Mouse (Mus musculus): ENCODE measurements around the gene Dazap2.
"Not testable (repeated sequence)": the region's sequence is repeated elsewhere in the genome, so short reads cannot be mapped to it uniquely, and the experiment has no call there.

The Dazap2 gene

DNA sequence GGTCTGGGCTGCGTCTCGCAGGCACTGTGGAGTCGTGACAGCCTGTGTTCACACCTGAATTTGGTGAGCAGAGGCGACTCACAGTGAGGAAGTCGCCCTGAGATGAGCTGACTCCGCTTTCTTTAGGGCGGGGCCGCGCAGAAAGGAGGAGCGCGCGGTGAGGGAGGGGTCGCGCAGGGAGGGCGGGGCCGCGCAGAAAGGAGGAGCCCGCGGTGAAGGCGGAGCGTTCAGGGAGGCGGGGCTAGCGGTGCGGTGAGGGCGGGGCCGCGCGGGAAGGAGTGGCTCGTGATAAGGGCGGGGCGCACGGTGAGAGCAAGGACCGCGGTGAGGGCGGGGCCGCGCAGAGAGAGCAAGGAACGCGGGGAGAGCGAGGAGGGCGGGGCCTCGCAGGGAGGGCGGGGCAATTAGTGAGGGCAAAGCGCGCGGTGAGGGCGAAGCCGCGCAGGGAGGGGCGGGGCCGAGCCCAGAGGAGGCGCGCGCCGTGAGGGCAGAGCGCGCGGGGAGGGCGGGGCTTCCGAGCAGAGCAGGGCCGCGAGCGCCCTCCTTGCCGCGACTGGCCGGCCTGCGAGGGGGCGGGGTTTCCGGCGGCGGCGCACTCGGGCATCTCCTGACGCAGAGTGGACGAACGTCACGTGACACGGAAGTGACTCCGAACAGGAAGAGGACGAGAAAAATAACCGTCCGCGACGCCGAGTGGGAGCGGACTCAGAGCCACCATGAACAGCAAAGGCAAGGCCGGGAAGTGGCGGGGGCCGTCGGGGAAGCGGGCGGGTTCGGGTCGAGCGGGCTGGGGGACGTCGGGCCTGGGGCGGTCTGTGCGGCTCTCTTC lies at the start of gene Dazap2:
TSS of gene Dazap2 (plus strand) at position 354 of the 829 bp plus-strand sequence.
- peak; percentile 99 for DNase-seq (ENCODE audit: low spot score)

DNA sequence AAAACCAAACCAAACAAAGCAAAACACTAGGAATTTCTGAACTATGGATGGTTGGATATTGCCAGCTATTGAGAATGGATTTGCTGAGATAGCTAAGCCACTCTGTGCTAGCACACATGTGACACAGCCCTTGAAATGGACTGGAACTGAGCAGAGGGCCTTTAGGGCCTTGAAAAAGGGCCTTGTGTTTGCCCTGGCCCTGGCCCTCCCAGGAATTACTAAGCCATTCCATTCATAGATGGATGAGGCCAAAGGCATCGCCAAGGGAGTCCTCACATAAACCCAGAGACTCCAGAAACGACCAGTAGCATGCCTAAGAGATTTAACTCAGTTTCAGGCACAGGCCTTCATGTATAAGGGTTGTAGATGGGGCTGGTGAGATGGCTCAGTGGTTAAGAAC lies 48.6 kb upstream of the Dazap2 start:
- DNase-seq (ENCODE audit: low spot score), result no peak

- no peak for DNase-seq (ENCODE audit: low spot score)
Observed at GRCm38 (mm10) chr15:100569239-100569638, 45.9 kb upstream of the Dazap2 start.

GRCm38 (mm10) chr15:100573946-100574345 lies 41.2 kb upstream of the Dazap2 start:
- DNase-seq (ENCODE audit: low spot score), result peak; percentile 87

DNA sequence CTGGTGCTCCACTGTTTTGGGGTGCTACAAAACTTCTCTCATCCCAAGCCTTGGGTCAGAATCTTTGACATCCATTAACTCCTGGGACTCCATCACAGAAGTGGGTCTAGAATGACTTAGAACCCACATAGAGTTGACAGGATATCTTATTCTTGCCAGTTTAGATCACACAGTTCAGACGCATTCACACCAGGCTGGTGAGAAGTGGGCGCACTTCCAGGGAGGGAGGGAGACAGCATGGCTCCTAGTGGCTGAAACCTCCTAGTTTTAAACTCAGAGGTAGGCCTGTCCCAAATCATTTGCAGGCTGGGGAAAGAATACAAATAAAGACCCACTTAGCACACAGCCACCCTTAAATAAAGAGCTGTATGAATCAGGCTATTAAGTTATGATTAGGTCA lies 40.8 kb upstream of the Dazap2 start:
- DNase-seq (ENCODE audit: low spot score), result peak; percentile 72

DNA sequence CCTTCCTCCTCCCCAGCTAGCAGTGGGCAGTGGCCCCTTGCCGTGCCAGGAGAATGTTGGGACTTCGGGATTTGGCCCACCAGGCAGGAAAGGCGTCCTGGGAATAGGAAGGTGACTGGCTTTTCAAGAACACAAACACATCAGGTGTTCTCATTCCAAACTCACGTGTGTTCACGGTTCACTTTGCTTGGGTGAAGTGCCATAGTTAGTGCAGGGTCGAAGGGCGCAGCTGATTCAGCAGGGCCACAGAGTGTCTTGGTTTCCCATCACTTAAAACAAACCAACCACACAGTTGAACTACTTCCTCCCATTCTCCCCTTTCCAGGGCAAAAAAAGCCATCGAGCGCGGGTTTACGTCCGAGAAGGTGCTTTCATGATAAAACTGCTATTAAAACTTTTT lies 39.8 kb upstream of the Dazap2 start:
- no peak for DNase-seq (ENCODE audit: low spot score)

DNA sequence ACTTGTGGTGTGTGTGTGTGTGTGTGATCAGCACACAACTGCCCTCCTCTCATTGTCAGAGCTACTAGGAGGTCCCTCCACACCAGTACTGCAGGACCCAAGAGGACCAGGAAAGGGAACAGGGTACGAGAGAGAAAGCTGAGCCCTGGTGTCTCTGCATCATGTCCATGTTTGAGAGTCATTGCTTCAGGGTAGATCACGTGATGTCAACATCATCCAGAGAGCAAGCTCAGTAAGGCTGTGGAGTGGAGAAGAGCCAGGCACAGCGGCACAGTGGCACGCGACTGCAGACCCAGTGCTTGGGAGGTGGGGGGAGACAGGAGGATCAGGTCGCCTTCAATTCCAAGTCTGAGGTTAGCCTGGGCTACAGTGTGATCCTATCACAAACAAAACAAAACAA lies 38.8 kb upstream of the Dazap2 start:
- DNase-seq (ENCODE audit: low spot score), result no peak

DNA sequence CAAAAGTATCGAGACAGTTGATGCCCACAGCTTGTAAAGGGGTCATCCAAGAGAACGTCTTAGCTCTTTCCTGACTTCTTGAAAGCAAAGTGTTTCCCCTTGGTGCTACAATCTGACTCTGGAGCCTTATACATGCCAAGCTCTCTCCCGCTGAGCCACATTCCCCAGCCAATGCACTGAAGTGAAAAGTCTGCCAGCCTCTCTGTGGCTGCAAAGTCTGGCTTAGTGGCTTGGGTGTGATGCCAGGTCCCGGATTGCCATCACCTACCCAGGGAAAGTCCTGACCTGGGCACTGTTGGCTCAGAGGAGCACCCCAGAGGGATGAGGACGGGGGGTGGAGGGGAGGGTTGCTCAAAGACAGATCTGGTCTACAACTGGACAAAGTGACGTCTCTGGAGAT lies 38.3 kb upstream of the Dazap2 start:
- no peak for DNase-seq (ENCODE audit: low spot score)

GRCm38 (mm10) chr15:100577972-100578371 lies 37.2 kb upstream of the Dazap2 start:
- DNase-seq (ENCODE audit: low spot score), result no peak

DNA sequence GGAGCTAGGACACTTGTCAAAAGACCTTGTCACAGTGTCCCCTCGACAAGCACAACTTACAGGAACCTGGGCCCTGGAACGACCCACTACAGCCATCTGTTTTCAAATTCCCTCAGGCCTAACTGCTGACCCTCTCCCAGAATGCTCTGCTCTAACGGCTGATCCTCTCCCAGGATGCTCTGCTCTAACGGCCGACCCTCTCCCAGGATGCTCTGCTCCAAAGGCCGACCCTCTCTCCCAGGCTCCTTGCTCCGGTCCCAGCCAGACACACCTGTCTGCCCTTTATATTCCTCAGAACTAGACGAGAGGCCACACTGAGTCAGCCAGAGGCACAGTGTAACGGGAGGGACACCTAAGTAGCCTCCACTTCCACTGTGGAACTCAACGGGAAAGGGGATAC lies 35.0 kb upstream of the Dazap2 start:
- no peak for DNase-seq (ENCODE audit: low spot score)

DNA sequence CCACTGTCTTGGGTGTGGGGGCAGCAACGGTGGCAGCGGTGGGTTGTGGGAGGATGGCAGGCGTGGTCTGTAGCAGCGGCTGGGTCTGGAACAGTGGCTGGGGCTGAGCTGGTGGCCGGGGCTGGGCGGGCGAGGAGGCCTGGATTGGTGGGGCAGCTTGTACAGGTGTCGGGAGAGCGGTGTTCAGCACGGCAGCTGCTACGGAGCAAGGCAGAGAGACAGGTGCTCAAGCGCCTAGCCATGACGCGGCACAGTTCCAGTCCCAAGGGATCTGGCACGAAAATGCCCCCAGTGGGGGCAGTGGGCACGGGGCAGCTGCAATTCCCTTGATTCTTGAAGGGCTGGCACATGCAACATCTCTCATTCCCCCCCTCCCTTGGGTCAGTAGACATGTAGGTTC lies 29.2 kb upstream of the Dazap2 start:
- DNase-seq (ENCODE audit: low spot score), result no peak

DNA sequence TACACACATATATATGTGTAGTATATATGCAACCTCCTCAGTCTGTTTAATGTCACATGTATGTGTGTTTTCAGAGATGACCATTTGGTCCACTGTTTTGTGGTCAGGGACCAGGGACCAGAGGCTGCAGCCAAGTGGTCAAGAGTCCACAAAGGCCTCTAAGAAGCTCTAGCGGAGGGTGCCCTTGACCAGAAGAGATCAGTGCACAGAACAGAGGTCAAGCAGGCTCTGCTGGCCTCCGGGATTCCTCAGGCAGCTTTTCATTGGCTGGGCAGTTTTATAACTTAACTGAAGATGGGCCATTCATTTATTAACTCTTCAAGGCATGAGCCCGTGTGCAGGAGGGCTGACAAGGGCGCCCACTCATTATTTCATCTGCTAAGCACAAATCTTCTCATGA lies 28.0 kb upstream of the Dazap2 start:
- DNase-seq (ENCODE audit: low spot score), result no peak

- peak; percentile 85 for DNase-seq (ENCODE audit: low spot score)
Observed at GRCm38 (mm10) chr15:100588297-100588696, 26.9 kb upstream of the Dazap2 start.

DNA sequence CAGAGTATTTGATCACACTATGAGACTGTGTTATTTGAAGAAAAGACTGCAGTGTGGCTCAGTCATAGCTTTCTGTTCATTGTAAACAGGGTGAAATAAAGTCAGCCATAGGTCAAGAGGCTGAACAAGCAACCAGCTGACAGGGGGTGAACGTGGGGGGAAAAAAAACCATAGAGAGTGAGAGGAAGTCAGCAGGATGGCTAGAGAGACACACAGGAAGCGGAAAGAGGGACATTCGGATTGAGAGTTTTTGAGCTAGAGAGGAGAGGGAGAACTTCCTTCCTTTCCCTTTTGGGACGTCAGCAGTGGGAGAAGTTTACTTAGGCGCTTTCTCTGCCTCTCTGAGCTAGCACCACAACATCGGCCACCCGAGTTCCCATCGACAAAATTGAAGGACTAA lies 24.7 kb upstream of the Dazap2 start:
- peak; percentile 48 for DNase-seq (ENCODE audit: low spot score)

GRCm38 (mm10) chr15:100592817-100593216 lies 22.3 kb upstream of the Dazap2 start:
- no peak for DNase-seq (ENCODE audit: low spot score)

GRCm38 (mm10) chr15:100598287-100598882 lies 16.8 kb upstream of the Dazap2 start:
- no peak for DNase-seq (ENCODE audit: low spot score)

GRCm38 (mm10) chr15:100598883-100599275 lies 16.3 kb upstream of the Dazap2 start:
- no peak for DNase-seq (ENCODE audit: low spot score)

DNA sequence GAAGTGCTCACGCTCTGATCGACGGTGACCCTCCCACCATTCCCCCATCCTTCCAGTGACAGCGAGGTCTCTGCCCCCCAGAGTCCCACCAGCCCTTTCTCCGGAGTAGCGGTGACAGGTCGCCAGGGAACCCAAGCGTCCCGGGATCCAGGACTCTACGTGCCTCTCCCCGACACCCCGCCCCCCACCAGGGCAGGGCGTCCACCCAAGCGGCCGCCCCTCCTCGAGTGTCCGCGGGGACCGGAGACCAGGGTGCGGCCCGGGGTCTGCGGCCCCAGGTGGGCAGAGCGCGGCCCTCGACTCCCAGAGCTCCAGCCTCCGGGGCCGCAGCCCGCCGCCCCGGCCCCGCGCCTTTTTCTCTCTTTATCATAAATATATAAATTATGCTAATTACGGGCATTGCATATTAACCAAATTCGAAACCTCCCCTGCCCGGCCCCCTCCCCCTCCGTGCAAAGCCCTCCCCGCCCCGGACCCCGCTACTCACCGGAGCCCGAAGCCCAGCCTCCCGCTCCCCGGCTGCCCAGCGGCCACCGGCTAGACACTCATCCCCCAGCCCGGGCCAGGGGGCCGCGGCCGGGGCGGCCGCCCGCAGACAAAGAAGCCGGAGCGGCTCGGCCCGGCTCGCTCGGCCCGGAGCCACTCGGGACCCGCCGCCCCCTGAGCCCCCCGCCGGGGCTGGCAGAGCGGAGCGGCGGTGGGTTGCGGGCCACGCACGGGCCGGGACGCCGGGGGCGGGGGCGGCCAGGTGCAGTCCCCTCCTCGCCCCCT lies 15.7 kb upstream of the Dazap2 start, which contains the start of gene Pou6f1:
TSS of gene Pou6f1 (minus strand) at position 709 of the 771 bp plus-strand sequence.
- no peak for DNase-seq (ENCODE audit: low spot score)

DNA sequence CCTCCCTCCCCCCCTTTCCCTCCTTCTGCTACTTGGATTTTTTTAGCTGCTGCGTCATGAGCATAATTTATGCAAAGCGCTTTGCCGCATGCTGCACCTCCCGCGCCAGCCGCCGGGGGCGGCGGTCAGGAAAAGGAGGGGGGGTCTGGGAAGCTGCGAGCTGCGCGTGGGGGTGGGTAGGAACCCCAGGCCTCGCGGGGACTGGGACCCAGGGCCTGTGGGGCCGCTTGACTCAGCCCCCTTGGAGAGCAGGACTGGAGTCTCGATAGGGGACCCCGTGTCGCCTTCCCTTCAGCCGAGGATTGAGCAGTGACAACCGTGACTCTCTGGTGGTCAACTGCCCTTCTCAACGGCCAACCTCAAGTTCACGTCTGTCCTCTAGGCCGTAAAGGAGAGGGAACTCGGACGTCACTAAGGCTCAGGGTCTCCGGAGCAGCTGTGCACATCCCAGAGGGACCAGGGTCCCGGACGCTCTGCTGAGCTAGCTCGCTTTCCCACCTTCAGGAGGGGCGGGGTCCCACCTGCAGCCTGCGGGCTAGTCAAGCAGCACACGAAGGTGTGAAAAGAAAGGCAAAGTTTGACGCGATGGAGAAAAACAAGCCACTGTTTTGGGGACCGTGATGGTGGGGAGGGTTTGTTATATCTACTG lies 15.0 kb upstream of the Dazap2 start:
- DNase-seq (ENCODE audit: low spot score), result peak; percentile 55

DNA sequence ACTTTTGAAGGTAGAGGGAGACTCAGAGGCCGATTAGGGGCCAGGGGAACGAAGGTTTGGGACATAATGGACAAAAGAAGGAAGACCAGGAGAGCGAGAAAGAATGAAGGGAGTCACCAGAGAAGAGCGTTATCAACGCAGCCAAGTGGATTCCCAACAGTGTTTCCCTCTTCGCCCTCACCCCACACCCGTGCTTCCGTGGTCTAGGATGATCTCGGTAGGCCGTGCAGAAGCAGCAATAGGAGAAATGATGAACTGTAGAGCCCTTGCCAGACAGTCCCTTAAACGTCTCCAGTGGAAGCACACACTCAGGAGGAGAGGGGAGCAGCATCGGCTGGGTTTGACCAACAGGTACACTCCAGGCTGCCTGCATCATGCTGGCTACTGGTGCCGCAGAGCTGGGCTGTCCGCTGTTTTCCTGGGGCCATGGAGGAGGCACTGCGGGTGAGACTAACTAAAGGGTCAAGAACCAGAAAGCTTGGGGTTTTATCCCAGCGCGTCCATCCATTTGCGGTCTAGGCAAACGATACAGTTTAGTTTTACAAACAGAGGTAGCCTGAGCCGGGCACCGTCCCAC lies 14.4 kb upstream of the Dazap2 start:
- DNase-seq (ENCODE audit: low spot score), result no peak

GRCm38 (mm10) chr15:100601669-100602068 lies 13.5 kb upstream of the Dazap2 start:
- peak; percentile 67 for DNase-seq (ENCODE audit: low spot score)

GRCm38 (mm10) chr15:100606677-100607076 lies 8.5 kb upstream of the Dazap2 start:
- not testable (repeated sequence) for DNase-seq (ENCODE audit: low spot score)

Data from adipocyte (in vitro differentiated cells).